Mouse (Mus musculus): ENCODE results near the gene Cdc42bpg. TPM values are rescaled to one million over a fixed set of nuclear protein-coding genes. Genes with fewer than 3 reads are reported as not detected.

Cdc42bpg gene
- polyA plus RNA-seq, 1 experiment, result 60.5 TPM

DNA sequence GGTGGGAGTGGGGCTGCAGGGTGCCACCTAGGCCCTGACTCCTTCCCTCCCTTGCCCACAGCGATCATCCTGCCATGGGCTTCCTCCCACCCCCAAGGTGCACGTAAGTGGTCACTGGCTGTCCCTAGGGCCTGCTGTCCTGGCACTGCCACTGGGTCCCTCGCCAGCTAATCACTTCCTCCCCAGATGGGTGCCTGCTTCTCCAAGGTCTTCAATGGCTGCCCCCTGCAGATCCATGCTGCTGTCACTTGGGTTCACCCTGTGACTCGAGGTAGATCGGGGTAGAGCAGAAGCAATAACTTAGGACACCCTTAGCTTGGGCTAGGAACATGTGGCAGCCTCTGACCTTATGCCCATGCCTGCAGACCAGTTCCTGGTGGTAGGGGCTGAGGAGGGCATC is 39.8 kb downstream of the Cdc42bpg start:
- Histone ChIP-seq H3K9me3 (replicated peaks; ENCODE audit: control insufficient read depth, insufficient read depth, low read length, poor library complexity, severe bottlenecking) (no peaks in the 10 kb centered on the region), H3K27ac (ENCODE audit: insufficient read depth, low read length) (no peak overlapping the region), H3K4me3 (ENCODE audit: low read depth, low read length) (no peak overlapping the region), H3K4me1 (ENCODE audit: control insufficient read depth, insufficient read depth, low read length) (no peaks in the 10 kb centered on the region), H3K36me3 (ENCODE audit: control insufficient read depth, insufficient read depth, low read length, poor library complexity, severe bottlenecking) (no peaks in the 10 kb centered on the region), H3K9ac (ENCODE audit: low read depth, poor library complexity, severe bottlenecking) (no peak overlapping the region), H3K27me3 (ENCODE audit: control insufficient read depth, insufficient read depth, low read length, poor library complexity, severe bottlenecking) (no peaks in the 10 kb centered on the region)
- no peak for TF ChIP-seq EP300 (IDR thresholded peaks at IDR 0.05; ENCODE audit: insufficient read depth, low read depth, low read length)
- TF ChIP-seq CTCF (IDR thresholded peaks at IDR 0.05; ENCODE audit: low read depth, low read length), result no peak
- no peak for TF ChIP-seq POLR2A (IDR thresholded peaks at IDR 0.05; ENCODE audit: insufficient read depth, low read length)

DNA sequence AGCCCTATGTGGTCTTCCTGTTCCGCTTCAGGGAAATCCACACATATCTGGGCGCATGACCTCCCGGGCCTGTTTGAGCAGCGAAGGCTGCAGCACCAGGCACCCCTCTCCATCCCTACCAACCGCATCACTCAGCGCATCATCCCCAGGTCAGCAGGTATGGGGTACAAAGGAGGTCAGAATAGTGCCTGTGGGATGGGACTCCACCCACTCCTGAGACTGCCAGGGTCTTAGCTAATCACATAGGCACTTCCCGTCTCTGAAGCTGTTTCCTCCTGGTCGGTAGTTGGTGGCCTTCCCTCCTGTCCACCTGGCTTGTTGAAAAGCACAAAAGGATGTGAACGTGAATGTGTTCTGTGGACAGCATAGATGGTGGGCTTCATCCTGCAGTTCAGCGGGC is 40.4 kb downstream of the Cdc42bpg start:
- H3K27ac ChIP-seq (ENCODE audit: insufficient read depth, low read length), result no peak overlapping the region
- no peak for TF ChIP-seq POLR2A (IDR thresholded peaks at IDR 0.05; ENCODE audit: insufficient read depth, low read length)
- no peak for TF ChIP-seq EP300 (IDR thresholded peaks at IDR 0.05; ENCODE audit: insufficient read depth, low read depth, low read length)
- no peak for TF ChIP-seq CTCF (IDR thresholded peaks at IDR 0.05; ENCODE audit: low read depth, low read length)
- no peaks in the 10 kb centered on the region for H3K4me1 ChIP-seq (ENCODE audit: control insufficient read depth, insufficient read depth, low read length)
- H3K27me3 ChIP-seq (ENCODE audit: control insufficient read depth, insufficient read depth, low read length, poor library complexity, severe bottlenecking), result no peaks in the 10 kb centered on the region
- H3K36me3 ChIP-seq (ENCODE audit: control insufficient read depth, insufficient read depth, low read length, poor library complexity, severe bottlenecking), result no peaks in the 10 kb centered on the region
- H3K9me3 ChIP-seq (replicated peaks; ENCODE audit: control insufficient read depth, insufficient read depth, low read length, poor library complexity, severe bottlenecking), result no peaks in the 10 kb centered on the region
- H3K4me3 ChIP-seq (ENCODE audit: low read depth, low read length), result no peak overlapping the region
- H3K9ac ChIP-seq (ENCODE audit: low read depth, poor library complexity, severe bottlenecking), result no peak overlapping the region

DNA sequence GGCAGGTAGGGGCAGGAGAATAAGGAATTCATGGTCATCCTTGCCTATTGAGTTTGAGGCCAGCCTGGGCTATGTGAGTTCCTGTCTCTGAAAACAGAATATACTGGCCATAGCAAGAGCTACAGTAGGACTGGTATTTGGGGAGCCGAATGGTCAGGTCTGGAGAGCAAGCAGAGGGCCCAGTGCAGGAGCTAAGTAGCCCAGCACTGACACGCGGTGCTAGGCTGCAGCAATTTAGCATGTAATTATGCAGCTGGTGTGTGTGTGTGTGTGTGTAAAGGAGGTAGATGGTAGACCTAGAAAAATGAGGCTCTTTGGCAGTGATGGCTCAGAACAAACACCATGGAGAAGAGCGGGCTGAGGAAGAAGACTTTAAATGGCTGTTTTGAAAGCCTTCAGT is 41.4 kb downstream of the Cdc42bpg start:
- Histone ChIP-seq H3K27me3 (ENCODE audit: control insufficient read depth, insufficient read depth, low read length, poor library complexity, severe bottlenecking) (no peaks in the 10 kb centered on the region), H3K9ac (ENCODE audit: low read depth, poor library complexity, severe bottlenecking) (no peak overlapping the region), H3K36me3 (ENCODE audit: control insufficient read depth, insufficient read depth, low read length, poor library complexity, severe bottlenecking) (no peaks in the 10 kb centered on the region), H3K4me3 (ENCODE audit: low read depth, low read length) (no peak overlapping the region), H3K9me3 (replicated peaks; ENCODE audit: control insufficient read depth, insufficient read depth, low read length, poor library complexity, severe bottlenecking) (no peaks in the 10 kb centered on the region), H3K27ac (ENCODE audit: insufficient read depth, low read length) (no peak overlapping the region), H3K4me1 (ENCODE audit: control insufficient read depth, insufficient read depth, low read length) (no peaks in the 10 kb centered on the region)
- no peak for TF ChIP-seq POLR2A (IDR thresholded peaks at IDR 0.05; ENCODE audit: insufficient read depth, low read length)
- no peak for TF ChIP-seq CTCF (IDR thresholded peaks at IDR 0.05; ENCODE audit: low read depth, low read length)
- TF ChIP-seq EP300 (IDR thresholded peaks at IDR 0.05; ENCODE audit: insufficient read depth, low read depth, low read length), result no peak

DNA sequence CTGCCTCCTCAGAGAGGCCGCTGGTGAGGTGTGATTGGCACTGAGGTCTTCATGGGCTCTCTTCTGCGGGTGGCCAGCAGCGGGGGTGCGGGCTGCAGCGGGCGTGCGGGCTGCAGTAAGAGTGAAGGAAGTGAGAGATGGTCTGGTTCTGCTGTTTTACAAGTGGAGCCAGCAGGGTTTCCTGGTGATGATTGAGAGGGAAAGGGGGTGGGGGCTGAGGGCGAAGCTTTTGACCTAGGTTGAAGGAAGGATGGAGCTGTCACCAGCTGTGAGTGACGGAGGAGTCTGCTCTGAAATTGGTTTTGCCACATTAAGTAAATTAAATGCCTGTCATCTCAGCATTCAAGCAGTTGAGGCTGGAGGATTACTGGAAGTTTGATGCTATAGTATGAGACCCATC is 42.5 kb downstream of the Cdc42bpg start:
- no peaks in the 10 kb centered on the region for H3K4me1 ChIP-seq (ENCODE audit: control insufficient read depth, insufficient read depth, low read length)
- H3K27ac ChIP-seq (ENCODE audit: insufficient read depth, low read length), result no peak overlapping the region
- TF ChIP-seq POLR2A (IDR thresholded peaks at IDR 0.05; ENCODE audit: insufficient read depth, low read length) (no peak), EP300 (IDR thresholded peaks at IDR 0.05; ENCODE audit: insufficient read depth, low read depth, low read length) (no peak), CTCF (IDR thresholded peaks at IDR 0.05; ENCODE audit: low read depth, low read length) (no peak)
- H3K4me3 ChIP-seq (ENCODE audit: low read depth, low read length), result no peak overlapping the region
- no peaks in the 10 kb centered on the region for H3K27me3 ChIP-seq (ENCODE audit: control insufficient read depth, insufficient read depth, low read length, poor library complexity, severe bottlenecking)
- H3K36me3 ChIP-seq (ENCODE audit: control insufficient read depth, insufficient read depth, low read length, poor library complexity, severe bottlenecking), result no peaks in the 10 kb centered on the region
- H3K9me3 ChIP-seq (replicated peaks; ENCODE audit: control insufficient read depth, insufficient read depth, low read length, poor library complexity, severe bottlenecking), result no peaks in the 10 kb centered on the region
- no peak overlapping the region for H3K9ac ChIP-seq (ENCODE audit: low read depth, poor library complexity, severe bottlenecking)

DNA sequence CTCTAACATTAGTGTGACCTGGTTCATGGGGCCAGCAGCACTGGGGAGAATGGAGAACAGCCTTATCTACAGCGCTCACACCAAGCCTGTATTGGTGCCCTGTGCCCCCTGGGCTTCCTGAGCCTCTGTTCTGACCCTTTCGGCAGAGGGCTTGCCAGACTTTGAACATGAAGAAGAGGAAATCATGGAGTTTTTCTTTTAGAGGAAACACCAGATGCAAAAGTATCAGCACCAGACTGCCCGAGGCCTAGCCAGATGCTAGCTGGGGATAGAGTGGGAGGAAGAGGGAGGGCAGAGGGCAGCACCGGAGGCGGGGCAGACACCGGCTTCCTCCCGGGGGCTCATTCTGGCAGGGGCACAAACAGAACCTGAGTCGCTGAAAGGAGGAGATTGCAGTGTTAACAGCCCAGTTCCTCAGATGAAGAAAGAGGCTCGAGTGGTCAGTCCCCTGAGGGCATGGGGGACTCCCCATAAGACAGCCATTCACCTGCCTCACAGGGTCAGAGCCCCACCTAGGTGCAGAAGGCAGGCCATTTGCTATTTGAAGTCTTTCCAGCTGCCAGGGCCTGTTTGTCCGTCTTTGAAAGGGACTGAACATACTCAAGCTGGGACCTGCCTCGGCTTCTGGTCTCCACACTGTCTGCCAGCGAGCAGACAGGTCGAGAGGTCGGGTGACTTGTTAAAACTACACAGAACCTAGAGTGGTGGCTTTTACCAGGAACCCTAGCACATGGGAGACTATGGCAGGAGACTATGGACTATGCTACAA is 43.1 kb downstream of the Cdc42bpg start:
- Histone ChIP-seq H3K4me3 (ENCODE audit: low read depth, low read length) (no peak overlapping the region), H3K27me3 (ENCODE audit: control insufficient read depth, insufficient read depth, low read length, poor library complexity, severe bottlenecking) (no peaks in the 10 kb centered on the region), H3K9me3 (replicated peaks; ENCODE audit: control insufficient read depth, insufficient read depth, low read length, poor library complexity, severe bottlenecking) (no peaks in the 10 kb centered on the region), H3K4me1 (ENCODE audit: control insufficient read depth, insufficient read depth, low read length) (no peaks in the 10 kb centered on the region), H3K9ac (ENCODE audit: low read depth, poor library complexity, severe bottlenecking) (no peak overlapping the region), H3K36me3 (ENCODE audit: control insufficient read depth, insufficient read depth, low read length, poor library complexity, severe bottlenecking) (no peaks in the 10 kb centered on the region), H3K27ac (ENCODE audit: insufficient read depth, low read length) (no peak overlapping the region)
- TF ChIP-seq POLR2A (IDR thresholded peaks at IDR 0.05; ENCODE audit: insufficient read depth, low read length) (no peak), CTCF (IDR thresholded peaks at IDR 0.05; ENCODE audit: low read depth, low read length) (no peak), EP300 (IDR thresholded peaks at IDR 0.05; ENCODE audit: insufficient read depth, low read depth, low read length) (no peak)

DNA sequence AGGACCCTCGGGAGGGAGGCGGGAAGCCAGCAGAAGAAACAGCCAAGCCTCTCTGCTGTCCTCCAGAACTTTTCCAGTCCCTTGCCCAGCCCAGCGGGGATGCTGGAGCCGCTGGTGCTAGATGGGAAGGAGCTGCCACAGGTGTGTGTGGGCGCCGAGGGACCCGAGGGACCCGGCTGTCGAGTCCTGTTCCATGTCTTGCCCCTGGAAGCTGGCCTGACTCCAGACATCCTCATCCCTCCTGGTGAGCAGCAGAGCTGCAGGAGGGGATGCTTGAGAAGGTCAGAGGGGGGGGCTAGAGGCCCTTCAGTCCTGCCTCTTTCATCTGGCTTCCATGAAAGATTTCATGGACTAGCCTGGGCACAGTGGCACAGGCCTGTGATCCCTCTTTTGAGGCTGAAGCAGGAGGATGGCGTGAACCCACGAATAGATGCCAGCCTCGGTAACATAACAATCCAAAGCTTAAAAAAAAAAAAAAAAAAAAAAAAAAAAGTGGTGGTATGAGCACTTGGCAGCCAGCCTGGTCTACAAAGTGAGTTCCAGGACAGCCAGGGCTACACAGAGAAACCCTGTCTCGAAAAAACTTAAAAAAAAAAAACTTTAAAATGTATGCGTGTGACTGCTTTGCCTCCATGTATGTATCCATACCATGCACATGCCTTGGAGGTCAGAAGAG is 45.3 kb downstream of the Cdc42bpg start:
- TF ChIP-seq POLR2A (IDR thresholded peaks at IDR 0.05; ENCODE audit: insufficient read depth, low read length) (no peak), CTCF (IDR thresholded peaks at IDR 0.05; ENCODE audit: low read depth, low read length) (no peak), EP300 (IDR thresholded peaks at IDR 0.05; ENCODE audit: insufficient read depth, low read depth, low read length) (no peak)
- H3K4me1 ChIP-seq (ENCODE audit: control insufficient read depth, insufficient read depth, low read length), result no peaks in the 10 kb centered on the region
- no peak overlapping the region for H3K4me3 ChIP-seq (ENCODE audit: low read depth, low read length)
- no peaks in the 10 kb centered on the region for H3K9me3 ChIP-seq (replicated peaks; ENCODE audit: control insufficient read depth, insufficient read depth, low read length, poor library complexity, severe bottlenecking)
- H3K9ac ChIP-seq (ENCODE audit: low read depth, poor library complexity, severe bottlenecking), result no peak overlapping the region
- no peak overlapping the region for H3K27ac ChIP-seq (ENCODE audit: insufficient read depth, low read length)
- no peaks in the 10 kb centered on the region for H3K36me3 ChIP-seq (ENCODE audit: control insufficient read depth, insufficient read depth, low read length, poor library complexity, severe bottlenecking)
- H3K27me3 ChIP-seq (ENCODE audit: control insufficient read depth, insufficient read depth, low read length, poor library complexity, severe bottlenecking), result no peaks in the 10 kb centered on the region

All from ES-Bruce4 (cell line).